Mouse (Mus musculus) spleen, postnatal 36 days (tissue): ENCODE measurements around the gene Morn3.
A peak's percentile ranks its signal among the peaks of the same experiment; 100 is the strongest.

Source experiments
- DNase-seq, 2 experiments: peaks; one replicate each; pipeline ENCODE4 v3.0.0; 2022; ENCODE audit warnings: low spot score in 2 of 2, mixed read lengths in 1 of 2

Morn3 gene

GRCm38 (mm10) chr5:123060706-123061401 is 14.0 kb upstream of the Morn3 start:
- no peak for DNase-seq

- DNase-seq: peak; percentile 55 to 71
Measured at GRCm38 (mm10) chr5:123059757-123060520, 13.1 kb upstream of the Morn3 start.

- peak in 1 of 2 experiments; percentile 34 for DNase-seq
Measured at GRCm38 (mm10) chr5:123058251-123059102, 11.7 kb upstream of the Morn3 start.

GRCm38 (mm10) chr5:123057366-123058250 is 10.8 kb upstream of the Morn3 start:
- peak; percentile 100 for DNase-seq

GRCm38 (mm10) chr5:123051736-123052135 is 4.9 kb upstream of the Morn3 start:
- DNase-seq: no peak

- no peak for DNase-seq
Measured at GRCm38 (mm10) chr5:123050918-123051317, 4.1 kb upstream of the Morn3 start.

GRCm38 (mm10) chr5:123049271-123049670 is 2.5 kb upstream of the Morn3 start:
- peak; percentile 50 to 54 for DNase-seq

- peak; percentile 56 to 69 for DNase-seq
Measured at GRCm38 (mm10) chr5:123045561-123046295, 1.1 kb downstream of the Morn3 start.

- no peak for DNase-seq
Measured at GRCm38 (mm10) chr5:123043856-123044255, 3.0 kb downstream of the Morn3 start.

- peak in 1 of 2 experiments; percentile 43 for DNase-seq
Measured at GRCm38 (mm10) chr5:123040796-123041195, 6.0 kb downstream of the Morn3 start.

- peak; percentile 88 for DNase-seq
Measured at GRCm38 (mm10) chr5:123039120-123039752, 7.6 kb downstream of the Morn3 start.

- DNase-seq: no peak
Measured at GRCm38 (mm10) chr5:123038115-123038514, 8.7 kb downstream of the Morn3 start.

GRCm38 (mm10) chr5:123035564-123035963 is 11.3 kb downstream of the Morn3 start:
- DNase-seq: peak in 1 of 2 experiments; percentile 48

- no peak for DNase-seq
Measured at GRCm38 (mm10) chr5:123035089-123035488, 11.7 kb downstream of the Morn3 start.

GRCm38 (mm10) chr5:123033646-123034160 is 13.1 kb downstream of the Morn3 start:
- DNase-seq: no peak

- no peak for DNase-seq
Measured at GRCm38 (mm10) chr5:123031312-123031711, 15.5 kb downstream of the Morn3 start.

GRCm38 (mm10) chr5:123029729-123030128 is 17.1 kb downstream of the Morn3 start:
- DNase-seq: no peak

- DNase-seq: no peak
Measured at GRCm38 (mm10) chr5:123027436-123027835, 19.4 kb downstream of the Morn3 start.

GRCm38 (mm10) chr5:123026414-123026813 is 20.4 kb downstream of the Morn3 start:
- no peak for DNase-seq
